Mouse (Mus musculus) right cerebral cortex, postnatal 10 days (tissue): Measurements from ENCODE around the gene Rpl19.
A peak's percentile ranks its signal among the peaks of the same experiment; 100 is the strongest.

Source experiments
- DNase-seq, 2 experiments: peaks; one replicate each; pipeline ENCODE4 v3.0.0; 2021; ENCODE audit warnings: low spot score in 2 of 2

Rpl19 gene

GRCm38 (mm10) chr11:98026570-98027296, at the start of gene Rpl19:
Rpl19 (plus strand) TSS chr11:98026710.
- peak; percentile 95 to 96 for DNase-seq

GRCm38 (mm10) chr11:97977797-97978196, 48.7 kb upstream of the Rpl19 start:
- DNase-seq = no peak

GRCm38 (mm10) chr11:97978392-97978791, 48.1 kb upstream of the Rpl19 start:
- DNase-seq = no peak

- no peak for DNase-seq
These were observed 46.5 kb upstream of the Rpl19 start for GRCm38 (mm10) chr11:97979824-97980495.

- no peak for DNase-seq
These were observed 46.0 kb upstream of the Rpl19 start for GRCm38 (mm10) chr11:97980531-97980966.

GRCm38 (mm10) chr11:97982721-97983120, 43.8 kb upstream of the Rpl19 start:
- no peak for DNase-seq

GRCm38 (mm10) chr11:97983506-97983905, 43.0 kb upstream of the Rpl19 start:
- DNase-seq = no peak

- DNase-seq = no peak
These were observed 42.5 kb upstream of the Rpl19 start for GRCm38 (mm10) chr11:97983983-97984382.

GRCm38 (mm10) chr11:97985727-97986677, 40.5 kb upstream of the Rpl19 start, which contains the start of gene Plxdc1:
Plxdc1 (minus strand) TSS chr11:97986444.
- peak in 1 of 2 experiments; percentile 29 for DNase-seq

GRCm38 (mm10) chr11:97986738-97987465, 39.6 kb upstream of the Rpl19 start:
- DNase-seq = no peak

- DNase-seq = peak; percentile 95 to 96
These were observed 38.7 kb upstream of the Rpl19 start for GRCm38 (mm10) chr11:97987551-97988526.

GRCm38 (mm10) chr11:97988530-97989096, 37.9 kb upstream of the Rpl19 start:
- DNase-seq = peak; percentile 89 to 91

- DNase-seq = peak; percentile 66 to 72
These were observed 31.9 kb upstream of the Rpl19 start for GRCm38 (mm10) chr11:97994539-97995100.

GRCm38 (mm10) chr11:97995564-97996288, 30.8 kb upstream of the Rpl19 start, which contains the start of gene Arl5c:
Arl5c (minus strand) TSS chr11:97996181.
- peak; percentile 52 to 58 for DNase-seq

GRCm38 (mm10) chr11:97996691-97997090, 29.8 kb upstream of the Rpl19 start:
- DNase-seq = no peak

GRCm38 (mm10) chr11:97997387-97997960, 29.0 kb upstream of the Rpl19 start:
- DNase-seq = no peak

- peak in 1 of 2 experiments; percentile 26 for DNase-seq
These were observed 28.3 kb upstream of the Rpl19 start for GRCm38 (mm10) chr11:97998074-97998793.
